Mouse (Mus musculus) B cell, adult 2 months (primary cell): Measurements from ENCODE around the gene Akap2.

ENCODE experiments used
- DNase-seq, 2 experiments: peaks; one replicate each; pipeline ENCODE4 v3.0.0; 2022

Akap2 gene

DNA sequence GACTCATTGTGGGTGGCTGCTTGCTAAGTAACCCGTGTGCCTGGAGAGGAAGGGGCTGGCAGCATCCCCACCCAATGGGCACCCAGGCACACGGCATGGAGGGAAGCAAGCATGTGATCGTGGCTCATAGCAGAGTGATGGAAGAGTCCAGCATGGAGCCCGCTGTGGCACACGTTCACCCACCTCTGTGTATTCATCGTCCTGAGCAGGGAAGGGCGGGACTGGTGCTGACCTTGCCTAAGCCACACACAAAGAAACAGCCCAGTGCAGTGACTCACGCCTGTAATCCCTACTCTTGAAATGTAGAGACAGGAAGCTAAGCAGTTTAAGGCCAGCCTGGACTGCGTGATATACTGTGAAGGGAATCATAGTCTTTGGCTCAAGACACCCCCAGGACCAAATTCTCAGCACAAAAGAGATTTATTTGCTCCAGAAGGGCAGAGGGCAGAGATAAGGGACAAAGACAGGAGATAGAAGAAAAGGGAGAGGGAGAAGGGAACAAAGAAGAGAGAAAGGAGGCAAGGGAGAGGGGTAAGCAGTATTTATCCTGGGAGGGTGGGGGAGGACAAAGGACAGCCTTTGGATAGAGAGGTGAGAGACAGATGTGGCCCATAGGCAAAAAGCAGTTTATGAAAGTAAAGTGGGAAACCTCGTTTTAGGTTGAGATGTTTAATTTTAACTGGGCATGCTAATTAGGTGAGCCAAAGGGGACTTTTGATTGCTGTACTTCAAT, 81.0 kb downstream of the Akap2 start:
- no peak for DNase-seq

DNA sequence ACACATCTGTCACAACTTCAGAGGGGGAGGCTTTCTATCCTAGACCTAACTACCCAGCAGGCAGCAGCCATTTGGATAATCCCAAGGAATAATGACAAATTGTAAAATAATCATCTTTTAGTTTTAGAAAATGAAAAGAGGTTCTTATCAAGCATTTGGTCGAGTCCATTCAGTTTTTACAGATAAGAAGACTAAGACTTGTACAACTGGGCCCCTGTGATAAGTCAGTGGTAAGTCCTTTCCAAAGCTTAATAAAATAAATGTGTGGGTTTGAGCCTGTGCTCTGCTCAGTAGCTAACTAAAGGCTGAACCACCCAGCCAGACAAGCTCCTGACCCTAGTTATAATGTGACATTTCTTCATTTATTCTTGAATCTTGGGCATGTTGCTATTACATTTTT, 81.8 kb downstream of the Akap2 start:
- no peak for DNase-seq

DNA sequence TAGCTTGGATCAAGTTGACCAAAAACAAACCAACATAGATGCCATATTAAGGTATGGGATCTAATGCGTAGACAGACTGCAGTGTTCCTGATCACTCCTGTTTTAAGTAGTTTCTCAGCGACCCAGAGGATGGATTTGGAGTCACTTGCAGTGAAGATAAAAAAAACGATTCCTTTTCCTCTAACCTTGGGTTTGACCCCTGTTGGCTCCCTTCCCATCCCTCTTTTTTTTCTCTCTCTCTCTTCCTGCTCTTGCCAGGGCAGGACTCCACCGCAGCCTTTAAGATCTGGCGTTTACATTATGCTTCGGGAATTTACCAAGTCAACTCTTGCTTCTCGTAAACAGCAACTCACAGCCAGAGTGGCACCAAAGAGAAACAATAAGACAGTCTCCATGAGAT, 83.8 kb downstream of the Akap2 start:
- DNase-seq: no peak

DNA sequence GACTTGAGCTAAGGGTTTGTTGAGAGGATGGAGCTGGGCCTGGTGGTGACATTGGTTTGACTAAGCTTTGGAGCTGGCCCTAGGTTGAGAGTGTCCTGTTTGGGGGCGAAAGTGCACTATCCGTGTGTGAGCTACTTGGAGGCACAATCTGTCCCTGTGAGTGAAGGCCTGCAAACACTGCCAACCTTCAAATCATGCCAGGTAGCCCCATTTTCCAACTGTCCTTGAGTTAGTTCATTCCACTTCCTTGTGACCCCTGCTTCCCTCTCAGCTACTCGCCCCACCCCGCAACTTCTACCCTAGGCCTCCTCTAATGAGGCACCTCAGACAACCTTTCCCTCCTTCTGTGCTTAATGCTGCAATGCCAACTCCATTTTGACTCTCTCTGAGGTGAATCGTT, 84.5 kb downstream of the Akap2 start:
- no peak for DNase-seq

DNA sequence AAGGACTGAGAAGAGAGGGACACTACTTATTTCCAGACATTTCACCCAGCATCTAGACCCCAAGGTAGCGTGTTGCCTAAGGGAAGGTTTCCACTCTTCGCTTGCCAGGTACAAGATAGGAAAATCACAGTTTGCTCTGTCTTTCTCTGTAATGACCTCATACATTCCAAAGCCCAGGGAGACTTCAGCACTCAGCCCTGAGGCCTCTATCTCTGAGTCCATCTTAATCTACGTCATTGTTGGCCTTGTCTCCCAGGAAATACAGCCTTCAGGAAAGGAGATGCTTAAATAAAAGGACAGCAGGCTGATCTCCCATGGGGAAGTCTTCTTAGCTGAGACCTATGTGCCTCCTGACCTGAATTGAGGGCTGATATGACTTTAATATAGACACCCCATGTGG, 85.0 kb downstream of the Akap2 start:
- no peak for DNase-seq

DNA sequence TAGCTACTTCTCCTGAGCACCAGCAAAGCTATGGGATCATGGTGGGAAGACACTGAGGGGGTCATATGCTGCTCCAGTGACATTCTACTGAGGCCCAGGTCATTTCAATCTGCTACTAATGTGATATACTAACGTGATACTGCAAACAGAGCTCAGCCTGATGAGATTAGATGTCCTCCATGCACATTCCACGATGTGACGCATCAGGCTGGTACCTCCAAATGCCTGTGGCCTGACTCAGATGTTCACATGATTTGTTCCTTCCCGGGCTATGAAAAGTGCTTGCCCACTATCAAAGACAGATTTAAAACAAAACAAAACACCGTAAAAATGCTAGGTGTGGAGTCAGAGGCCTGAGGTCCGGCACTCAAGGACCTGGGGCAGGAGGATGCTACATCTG, 87.4 kb downstream of the Akap2 start:
- no peak for DNase-seq

DNA sequence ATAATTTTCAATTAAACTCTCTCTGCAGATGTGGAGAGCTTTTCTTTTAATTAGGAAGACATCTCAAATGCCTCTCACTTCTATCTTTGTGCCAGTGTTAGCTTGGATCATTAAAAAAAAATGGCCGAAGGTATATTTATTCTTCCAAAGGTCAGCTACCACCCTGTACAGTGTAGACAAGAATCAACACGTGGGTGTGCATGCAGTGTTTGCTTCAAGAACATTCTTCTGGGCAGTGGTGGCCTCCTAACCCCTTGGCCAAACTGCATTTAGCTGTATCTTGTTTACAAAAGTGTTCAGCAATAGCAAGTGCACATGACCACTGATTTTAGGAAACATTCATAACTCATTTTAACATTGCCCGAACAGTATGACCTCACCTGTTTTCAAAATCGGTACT, 92.0 kb downstream of the Akap2 start:
- no peak for DNase-seq

DNA sequence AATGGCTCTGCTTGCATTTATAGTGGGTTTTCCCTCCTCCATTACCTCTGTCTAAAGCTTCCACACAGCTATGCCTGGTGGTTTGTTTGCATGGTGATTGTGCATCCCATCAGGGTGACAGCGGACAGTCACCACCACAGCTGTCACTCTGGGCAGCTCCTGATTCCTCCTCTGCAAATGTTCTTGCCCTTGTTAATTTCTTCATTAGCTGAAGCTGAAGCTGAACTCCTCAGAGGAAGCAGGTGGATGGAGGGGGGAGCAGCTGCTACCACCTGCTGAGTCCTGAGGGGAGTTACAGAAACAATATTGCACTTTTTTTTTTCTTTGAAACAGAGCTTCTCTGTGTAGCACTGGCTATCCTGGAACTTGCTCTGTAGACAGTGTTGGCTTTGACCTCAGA, 94.6 kb downstream of the Akap2 start:
- peak; percentile 16 to 19 for DNase-seq

DNA sequence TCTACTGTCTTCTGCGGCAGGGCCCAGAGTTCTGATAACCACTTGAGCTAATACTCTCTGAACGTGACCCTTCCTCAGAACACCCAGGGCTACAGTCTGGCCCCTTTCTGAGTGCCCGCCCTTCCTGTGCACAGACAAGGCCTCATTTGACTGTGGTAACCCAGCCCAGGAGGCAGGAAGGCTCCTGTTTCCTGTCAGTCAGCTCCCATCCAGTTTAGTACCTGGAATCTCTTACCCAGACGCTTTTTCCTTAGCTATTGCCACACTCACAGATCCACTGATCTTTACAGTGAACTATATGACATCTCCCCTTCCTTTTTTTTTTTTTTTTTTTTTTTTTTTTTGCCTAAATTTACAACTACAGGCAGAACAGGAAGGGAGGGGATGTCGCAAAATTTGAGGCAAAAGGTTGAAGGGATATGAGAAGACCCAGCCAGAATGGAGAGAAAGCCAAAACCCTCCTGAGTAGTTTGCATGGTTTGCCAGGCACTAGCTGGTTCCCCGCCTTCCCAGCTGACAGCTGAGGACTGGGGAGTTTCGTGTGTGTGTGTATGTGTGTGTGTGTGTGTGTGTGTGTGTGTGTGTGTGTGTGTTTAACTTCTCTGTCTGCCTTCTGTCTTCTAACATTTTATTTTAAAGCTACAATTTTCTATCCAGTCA, 95.6 kb downstream of the Akap2 start:
- DNase-seq: peak; percentile 55 to 57

DNA sequence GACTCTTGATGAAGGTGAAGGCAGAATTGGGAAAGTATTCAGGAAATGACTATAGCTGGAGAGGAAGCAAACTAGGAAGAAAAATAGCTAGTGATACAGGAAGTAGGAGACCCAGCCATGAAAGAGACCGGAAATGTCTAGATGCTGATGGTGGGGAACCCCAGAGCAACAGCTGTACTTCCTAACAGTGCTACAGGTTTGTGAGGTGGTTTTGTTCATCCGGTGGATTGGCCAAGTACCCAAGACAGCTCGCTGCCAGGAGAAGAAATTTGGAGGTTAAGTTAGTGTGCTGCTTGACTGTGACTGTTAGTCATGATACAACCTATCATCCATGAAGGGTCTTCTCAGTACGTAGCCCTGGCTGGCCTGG, 96.1 kb downstream of the Akap2 start:
- peak; percentile 64 to 74 for DNase-seq

DNA sequence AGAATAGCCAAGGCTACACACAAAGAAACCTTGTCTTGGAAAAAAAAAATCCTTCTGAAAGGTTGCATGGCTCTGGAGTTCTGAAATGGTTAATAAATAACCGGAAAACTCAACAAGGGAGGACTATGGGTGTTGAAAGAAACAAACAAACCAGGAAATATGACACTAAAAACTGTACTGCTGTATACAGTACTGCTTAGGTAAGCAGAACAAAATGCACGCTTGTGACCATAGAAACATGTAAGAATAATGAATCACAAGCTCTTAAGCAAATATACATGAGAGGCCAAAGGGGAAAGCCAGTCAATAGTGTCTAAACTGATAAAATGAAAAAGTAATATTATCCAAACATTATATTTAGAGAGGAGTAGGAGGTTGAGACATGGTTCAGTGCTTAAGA, 97.9 kb downstream of the Akap2 start:
- DNase-seq: no peak

DNA sequence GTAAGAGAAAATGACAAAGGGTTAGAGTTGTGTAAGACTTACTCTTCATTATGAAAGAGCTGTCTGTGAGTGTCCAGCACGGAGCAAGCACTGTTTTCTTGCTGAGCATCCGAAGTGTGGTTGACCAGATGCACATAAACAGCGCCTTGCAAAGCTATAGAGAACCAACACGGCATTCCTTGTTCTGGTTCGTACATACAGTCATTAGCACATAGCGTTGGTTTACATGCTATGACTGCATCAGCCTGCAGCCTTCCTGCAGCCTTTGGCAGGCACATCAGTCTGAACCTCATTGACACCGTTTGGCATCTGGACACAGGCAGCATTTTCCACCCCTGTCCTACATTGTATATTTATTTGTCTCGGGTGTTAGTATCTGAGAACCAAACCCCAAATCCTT, 98.7 kb downstream of the Akap2 start:
- DNase-seq: no peak

DNA sequence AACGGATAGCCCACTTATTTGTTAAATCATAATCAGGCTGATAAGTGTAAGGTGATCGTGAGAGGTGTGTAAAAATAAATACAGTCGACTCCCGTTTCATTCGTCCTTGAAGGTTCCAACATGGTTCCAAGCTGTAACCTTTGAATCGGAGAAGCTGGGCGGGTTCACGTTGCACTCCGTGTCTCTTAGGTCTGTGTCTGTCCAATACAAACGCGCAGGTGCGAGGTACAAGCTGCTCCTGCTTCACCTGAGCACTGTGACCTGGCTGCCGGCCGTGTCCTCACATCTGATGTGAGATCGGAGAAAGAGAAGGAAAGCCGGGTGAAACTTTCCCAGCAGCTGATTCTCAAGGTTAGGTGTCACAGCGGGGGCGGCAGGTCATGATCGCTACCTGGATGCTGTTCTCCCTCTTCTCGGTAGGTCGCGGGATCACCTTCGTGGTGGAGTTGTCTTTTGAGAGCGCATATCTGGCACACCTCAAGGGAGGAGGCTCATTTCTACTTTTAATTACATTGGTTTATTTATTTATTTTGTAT, 103.5 kb downstream of the Akap2 start:
- no peak for DNase-seq

DNA sequence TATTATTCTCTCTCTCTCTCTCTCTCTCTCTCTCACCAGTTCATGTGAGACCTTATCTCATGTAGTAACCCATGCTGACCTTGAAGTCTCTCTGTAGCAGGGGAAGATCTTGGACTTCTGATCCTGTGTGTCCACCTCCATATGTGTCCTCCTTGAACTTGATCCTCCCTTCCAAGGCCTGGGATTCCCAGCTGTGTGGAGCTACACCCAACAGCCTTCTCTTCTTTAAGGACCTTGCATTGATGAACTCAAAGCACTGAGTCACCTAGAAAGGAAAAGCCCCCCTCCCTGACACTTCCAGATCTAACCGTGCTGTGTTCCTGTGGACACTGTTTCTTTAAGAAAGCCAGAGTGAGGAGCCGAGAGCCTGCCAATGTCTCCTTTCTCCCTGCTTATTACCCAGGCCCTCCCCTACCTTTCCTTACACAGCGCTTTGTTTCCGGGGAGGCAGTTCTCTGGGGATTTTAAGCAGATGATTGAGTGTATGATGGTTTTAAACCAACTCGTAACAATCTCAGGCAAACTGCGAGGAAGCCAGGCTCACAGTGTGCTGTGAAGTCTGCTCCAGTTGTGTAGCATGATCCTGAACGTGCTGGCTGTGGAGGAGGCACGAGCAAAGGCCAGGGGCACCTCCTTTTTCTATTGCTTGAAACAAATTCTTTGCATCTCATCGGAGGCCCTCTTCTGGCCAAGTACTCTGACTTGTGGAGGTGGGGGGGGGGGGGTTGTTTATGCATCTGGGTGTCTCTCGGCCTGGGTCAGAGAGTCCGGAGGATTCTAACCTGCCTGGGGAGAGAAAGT, 104.3 kb downstream of the Akap2 start:
- DNase-seq: no peak

DNA sequence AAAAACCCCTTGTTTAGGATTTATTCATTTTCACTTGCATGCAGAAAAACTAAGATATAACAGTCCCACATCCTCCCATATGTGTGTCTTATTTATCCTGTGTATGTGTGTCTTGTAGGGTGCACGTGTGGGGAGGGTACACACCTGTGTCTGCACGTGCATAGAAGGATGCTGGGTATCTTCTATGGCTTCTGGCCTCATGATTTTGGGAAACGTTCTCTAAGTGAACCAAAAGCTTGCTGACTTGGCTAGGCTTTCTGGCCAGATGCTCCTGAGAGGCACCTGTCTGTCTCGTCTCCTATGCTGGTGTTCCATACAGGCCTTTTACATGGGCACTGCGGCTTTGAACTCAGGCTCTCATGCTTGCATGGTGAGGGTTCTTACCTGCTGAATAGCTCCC, 105.2 kb downstream of the Akap2 start:
- no peak for DNase-seq

DNA sequence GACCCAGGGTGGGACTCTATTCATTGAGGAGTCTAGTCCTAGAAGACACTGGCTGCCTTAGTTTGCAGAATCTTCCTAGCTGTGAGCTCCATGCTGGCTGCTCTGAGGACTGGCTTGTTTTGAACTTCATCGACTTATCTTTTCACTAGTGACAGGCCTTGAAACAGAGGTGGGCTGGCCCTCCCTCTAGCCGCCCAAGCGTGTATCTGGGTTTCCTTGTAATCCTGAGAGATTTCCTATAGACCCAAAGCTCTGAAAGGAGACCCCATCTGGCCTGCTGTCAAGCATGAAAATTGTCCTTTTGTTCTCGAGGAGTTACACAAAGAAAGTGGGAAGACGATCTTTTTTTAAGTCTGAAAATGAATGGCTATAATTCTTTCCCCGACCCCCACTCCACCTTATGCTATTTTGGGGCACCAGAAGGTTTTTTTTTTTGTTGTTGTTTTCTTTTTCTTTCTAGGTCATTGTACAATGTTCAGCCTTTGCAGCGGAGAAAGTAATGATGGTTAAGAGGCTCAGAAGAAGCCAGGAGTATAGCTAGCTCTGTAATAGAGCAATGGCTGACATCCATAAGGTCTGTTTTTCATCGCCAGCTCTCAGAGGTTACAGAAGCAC, 107.3 kb downstream of the Akap2 start:
- no peak for DNase-seq

DNA sequence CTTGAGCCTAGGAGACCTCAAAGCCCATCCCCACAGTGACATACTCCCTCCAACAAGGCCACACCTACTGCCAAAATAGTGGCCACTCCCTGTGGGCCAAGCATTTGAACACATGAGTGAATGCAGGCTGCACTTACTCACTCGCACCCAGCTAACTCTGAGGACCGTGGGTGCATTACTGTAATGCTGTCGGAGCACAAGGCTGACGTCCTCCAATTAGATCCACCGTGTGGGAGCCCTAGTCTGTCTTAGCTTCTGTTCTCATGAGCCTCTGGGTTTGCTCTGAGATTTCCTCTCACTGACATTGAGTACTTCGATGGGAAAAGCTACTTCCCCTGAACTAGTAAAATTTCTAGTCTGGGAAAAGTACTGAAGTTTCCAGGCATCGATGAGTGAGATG, 108.8 kb downstream of the Akap2 start:
- no peak for DNase-seq

DNA sequence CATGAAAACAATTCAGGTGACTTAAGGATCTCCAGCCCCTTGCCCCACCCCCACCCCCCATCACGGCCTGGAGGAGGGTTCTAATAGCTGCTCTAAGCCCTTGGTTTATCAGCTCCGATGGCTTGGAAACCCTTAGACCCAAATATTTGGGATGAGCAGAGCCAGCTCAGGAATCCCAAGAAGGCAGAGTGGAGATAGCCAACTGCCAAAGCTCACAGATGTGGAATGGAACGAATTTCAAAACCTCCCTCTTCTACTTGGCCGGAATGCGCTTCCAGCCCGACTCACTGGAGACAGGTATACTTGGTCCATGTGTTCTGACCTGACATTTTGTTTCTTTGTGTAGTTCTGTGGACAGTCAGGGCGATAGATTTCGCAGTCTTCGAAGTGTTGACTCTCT, 111.7 kb downstream of the Akap2 start:
- DNase-seq: no peak

DNA sequence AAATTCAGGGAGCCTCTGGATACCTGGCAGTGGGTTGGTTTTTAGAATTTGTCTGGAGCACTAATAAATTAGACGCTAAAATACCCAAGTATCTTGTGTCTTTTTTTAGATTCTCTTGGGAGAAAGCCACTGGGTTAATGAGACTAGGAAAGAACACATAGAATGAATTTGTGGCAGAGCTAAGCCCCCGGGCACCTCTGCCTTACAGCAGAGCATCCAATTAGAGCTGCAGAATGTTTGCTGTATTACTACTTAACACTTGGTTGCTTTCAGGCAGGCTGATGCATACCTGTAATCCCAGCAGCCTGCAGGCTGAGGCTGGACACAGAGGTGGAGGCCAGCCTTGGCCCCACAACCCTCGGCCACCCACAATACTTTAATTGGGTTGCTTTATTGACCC, 112.3 kb downstream of the Akap2 start:
- DNase-seq: no peak

DNA sequence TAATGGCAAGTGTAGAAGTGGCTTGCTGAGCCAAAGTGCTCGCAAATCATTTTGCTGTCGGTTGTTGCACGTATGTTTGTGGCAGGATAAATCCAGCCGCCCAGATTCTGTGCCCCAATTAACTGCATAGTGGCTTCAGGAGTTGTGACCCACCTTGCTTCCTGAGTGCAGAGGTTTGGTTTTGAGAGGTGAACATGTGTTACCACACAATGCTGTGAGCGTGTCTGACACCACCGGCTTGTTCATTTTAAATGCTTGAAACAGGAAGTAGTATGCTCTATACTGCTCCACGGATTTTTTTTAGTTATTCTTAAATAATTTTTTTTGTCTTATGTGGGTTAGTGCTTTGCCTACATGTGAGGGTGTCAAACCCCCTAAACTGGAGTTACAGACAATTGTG, 114.9 kb downstream of the Akap2 start:
- DNase-seq: peak; percentile 24 to 32

DNA sequence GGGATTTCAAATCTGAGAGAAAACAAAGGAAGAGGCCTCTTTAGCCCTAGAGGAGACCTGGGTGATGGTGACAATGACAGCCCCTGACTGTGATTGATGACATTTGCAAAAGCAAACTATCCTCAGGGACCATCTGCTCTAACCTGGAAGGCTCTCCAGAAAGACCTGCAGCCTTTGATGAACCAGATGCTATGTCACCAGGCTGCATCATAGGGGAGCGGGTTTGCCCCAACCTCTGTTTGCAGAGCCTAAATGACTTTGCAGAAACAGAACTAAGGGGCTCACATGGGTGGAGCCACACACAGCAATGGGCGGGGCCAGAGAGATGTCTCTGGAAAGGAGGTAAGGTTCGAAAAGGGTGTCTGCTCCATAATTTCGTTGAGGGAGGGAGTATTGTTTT, 115.6 kb downstream of the Akap2 start:
- DNase-seq: no peak

DNA sequence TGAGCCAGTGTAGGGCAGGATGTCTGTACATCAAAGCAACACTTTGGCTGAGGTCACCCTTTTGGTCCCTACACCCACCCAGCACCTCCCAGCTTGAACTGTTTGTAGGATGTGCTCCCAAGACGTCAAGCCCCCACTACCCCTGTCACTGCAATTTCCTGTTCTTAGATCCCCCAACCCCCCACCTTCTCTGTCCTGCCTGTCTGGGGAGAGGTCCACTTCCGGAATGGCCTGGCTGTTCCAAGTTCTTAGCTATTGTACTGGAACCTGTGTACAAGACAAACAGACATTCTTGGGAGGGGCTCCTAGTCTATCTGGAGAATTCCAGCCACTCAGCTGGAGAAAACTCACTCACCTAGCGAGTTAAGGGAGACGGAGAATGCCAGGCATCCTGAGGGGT, 116.7 kb downstream of the Akap2 start:
- DNase-seq: no peak

DNA sequence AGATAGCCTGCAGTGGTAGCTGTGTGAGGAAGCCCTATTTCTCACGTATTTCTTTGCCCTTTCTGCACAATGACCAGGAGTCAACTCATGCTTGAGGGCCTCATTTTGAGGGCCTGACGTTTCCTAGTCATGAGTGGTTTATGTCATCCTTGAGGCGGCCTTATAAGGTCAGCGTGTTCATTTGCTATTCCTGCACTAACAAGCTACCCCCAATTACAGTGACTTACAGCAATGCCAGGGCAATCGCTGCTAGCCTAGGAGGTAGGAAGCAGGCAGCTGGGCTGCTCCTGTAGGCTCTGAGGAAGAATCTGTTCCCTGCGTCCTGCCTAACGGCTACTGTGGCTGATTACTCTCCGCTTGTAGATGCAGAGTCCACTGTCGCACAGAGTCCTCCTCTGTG, 119.6 kb downstream of the Akap2 start:
- no peak for DNase-seq

DNA sequence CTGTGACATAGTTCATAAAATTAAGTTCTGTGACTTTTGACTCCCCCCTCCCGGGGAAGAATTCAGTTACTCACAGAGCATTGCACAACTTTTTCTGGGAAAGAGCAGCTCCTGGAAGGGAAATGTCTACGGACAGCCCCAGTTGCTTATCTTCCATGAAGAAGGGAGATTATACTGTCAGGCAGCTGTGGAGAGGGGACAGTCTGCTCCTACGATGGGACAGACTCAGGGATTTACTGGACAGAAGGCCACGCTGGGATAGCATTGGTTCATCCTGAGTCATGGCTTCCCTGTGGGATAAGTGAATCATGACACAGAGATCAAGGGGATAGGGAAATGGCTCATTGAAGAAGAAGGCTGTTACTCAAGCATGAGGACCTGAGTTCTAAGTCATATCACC, 121.9 kb downstream of the Akap2 start:
- no peak for DNase-seq
